In genomic region chr1:134078061-134078795, GRCm38 (mm10) we compare ENCODE assay signal across 8 mouse cellular contexts. TPM values are rescaled to one million over a fixed set of nuclear protein-coding genes. Genes with fewer than 3 reads are reported as not detected.
A peak's percentile ranks its signal among the peaks of the same experiment; 100 is the strongest.
DNase-seq lines count a peak whose midpoint lies in the region; ATAC-seq and TF ChIP-seq lines count a peak whose summit lies in the region.

No protein-coding gene starts in this region.

- peak overlapping the region; percentile 88 for H3K4me2 ChIP-seq in lung, embryonic 14.5 days

- WGBS in heart, adult 2 months: 2% methylated on average over 19 of the region's 19 CpGs
- 3% methylated on average over 19 of the region's 19 CpGs for WGBS in lung, embryonic 14.5 days
- 3% methylated on average over 19 of the region's 19 CpGs for WGBS in olfactory bulb, adult 2 months

- no peaks in the 10 kb centered on the region for H3K27me3 ChIP-seq in heart, adult 2 months (ENCODE audit: control insufficient read depth, insufficient read depth, low read length)
- no peaks in the 10 kb centered on the region for H3K27me3 ChIP-seq in MEL (ENCODE audit: control insufficient read depth in 1 of 2, insufficient read depth in 2 of 2, low read length in 2 of 2)
- no peaks in the 10 kb centered on the region for H3K27me3 ChIP-seq in lung, embryonic 14.5 days (ENCODE audit: insufficient read depth, low read length)

- intact Hi-C loops in heart, adult 2 months (cut with DNase I): loop anchor here (1.0 kb wide), 1 partner anchor 21 kb away; no protein-coding TSS in a partner anchor

- DNase-seq in heart, adult 2 months: peak; percentile 62
- DNase-seq in heart, adult 9 months (ENCODE audit: low spot score in 2 of 2): no peak
- peak; percentile 67 for DNase-seq in MEL (ENCODE audit: low read depth, low spot score)
- peak; percentile 35 for DNase-seq in lung, embryonic 14.5 days
- no peak for DNase-seq in frontal cortex, postnatal 36 days (ENCODE audit: low spot score in 2 of 2)

- peak overlapping the region; percentile 96 for H3K27ac ChIP-seq in heart, adult 2 months
- peak overlapping the region; percentile 82 for H3K27ac ChIP-seq in MEL (ENCODE audit: control insufficient read depth, low read depth, low read length)
- peak overlapping the region; percentile 49 for H3K27ac ChIP-seq in embryonic fibroblast, embryonic 13.5 days (ENCODE audit: insufficient read depth, low read length)
- H3K27ac ChIP-seq in lung, embryonic 14.5 days (ENCODE audit: low read depth): peak overlapping the region; percentile 80
- peak overlapping the region; percentile 84 for H3K27ac ChIP-seq in olfactory bulb, adult 2 months (ENCODE audit: insufficient read depth, low read depth, low read length)

- TF ChIP-seq EP300 in heart, adult 2 months (IDR thresholded peaks at IDR 0.05; ENCODE audit: insufficient read depth, low read depth, low read length): no peak
- peak; percentile 32 to 61 for TF ChIP-seq EP300 in MEL (IDR thresholded peaks at IDR 0.05; ENCODE audit: low read depth in 1 of 2, low read length in 2 of 2)

- ATAC-seq in inflammation-experienced regulatory T-cells, adult 6 months: peak; percentile 1
- ATAC-seq in lung, embryonic 14.5 days (ENCODE audit: insufficient read depth): peak; percentile 0

- H3K36me3 ChIP-seq in heart, adult 2 months (ENCODE audit: control insufficient read depth, insufficient read depth, low read length): peaks cover 32% of the 10 kb centered on the region
- peaks cover 0 to 21% of the 10 kb centered on the region in 2 experiments; a peak in 2 of 4 replicates for H3K36me3 ChIP-seq in MEL (ENCODE audit: control insufficient read depth in 1 of 2, insufficient read depth in 2 of 2, low read length in 2 of 2)
- H3K36me3 ChIP-seq in lung, embryonic 14.5 days (ENCODE audit: insufficient read depth): peaks cover 33% of the 10 kb centered on the region

- H3K4me3 ChIP-seq in heart, adult 2 months: peak overlapping the region; percentile 65
- peak overlapping the region; percentile 61 to 72 for H3K4me3 ChIP-seq in MEL (ENCODE audit: control insufficient read depth in 1 of 2, insufficient read depth in 1 of 2, low read depth in 2 of 2, low read length in 2 of 2)
- peak overlapping the region; percentile 98 for H3K4me3 ChIP-seq in embryonic fibroblast, embryonic 13.5 days (ENCODE audit: insufficient read depth, low read length)
- peak overlapping the region; percentile 71 for H3K4me3 ChIP-seq in lung, embryonic 14.5 days (ENCODE audit: low read depth, low read length)
- peak overlapping the region; percentile 88 for H3K4me3 ChIP-seq in olfactory bulb, adult 2 months (ENCODE audit: insufficient read depth, low read depth, low read length)

- no peak for TF ChIP-seq RAD21 in MEL (IDR thresholded peaks at IDR 0.05; ENCODE audit: low read depth, low read length)

- peak; percentile 9 for TF ChIP-seq POLR2A in heart, adult 2 months (IDR thresholded peaks at IDR 0.05; ENCODE audit: insufficient read depth, low read depth, low read length)
- TF ChIP-seq POLR2A in MEL (IDR thresholded peaks at IDR 0.05; ENCODE audit: control insufficient read depth in 1 of 2, insufficient read depth in 1 of 2, low read depth in 1 of 2, low read length in 2 of 2, poor library complexity in 1 of 2): no peak
- TF ChIP-seq POLR2A in embryonic fibroblast, embryonic 13.5 days (IDR thresholded peaks at IDR 0.05; ENCODE audit: low read depth, low read length): peak; percentile 48; the same call in 1 of the 2 replicates
- TF ChIP-seq POLR2A in olfactory bulb, adult 2 months (IDR thresholded peaks at IDR 0.05; ENCODE audit: insufficient read depth, low read depth, low read length): no peak

- no peaks in the 10 kb centered on the region for H3K9me3 ChIP-seq in MEL (replicated peaks; ENCODE audit: insufficient read depth, low read length)
- no peaks in the 10 kb centered on the region for H3K9me3 ChIP-seq in lung, embryonic 14.5 days (ENCODE audit: low read depth, low read length)

- H3K9ac ChIP-seq in heart, adult 2 months (ENCODE audit: low read depth, low read length): peak overlapping the region; percentile 91
- H3K9ac ChIP-seq in MEL (ENCODE audit: control insufficient read depth, low read depth, low read length, poor library complexity, severe bottlenecking): peak overlapping the region; percentile 70
- H3K9ac ChIP-seq in lung, embryonic 14.5 days: peak overlapping the region; percentile 88

- TF ChIP-seq CTCF in heart, adult 2 months (IDR thresholded peaks at IDR 0.05): no peak
- no peak for TF ChIP-seq CTCF in MEL (IDR thresholded peaks at IDR 0.05 in 2 of 3, conservative IDR thresholded peaks at IDR 0.05 in 1 of 3; ENCODE audit: control insufficient read depth in 1 of 3, insufficient read depth in 1 of 3, low read depth in 2 of 3, low read length in 3 of 3, poor library complexity in 1 of 3, severe bottlenecking in 1 of 3)
- TF ChIP-seq CTCF in embryonic fibroblast, embryonic 13.5 days (IDR thresholded peaks at IDR 0.05; ENCODE audit: borderline replicate concordance, insufficient read depth, low read length): no peak
- no peak for TF ChIP-seq CTCF in lung, embryonic 14.5 days (IDR thresholded peaks at IDR 0.05; ENCODE audit: low read depth)
- no peak for TF ChIP-seq CTCF in olfactory bulb, adult 2 months (IDR thresholded peaks at IDR 0.05; ENCODE audit: insufficient read depth, low read depth, low read length)

- peaks cover 2% of the 10 kb centered on the region for H3K79me2 ChIP-seq in heart, adult 2 months (replicated peaks; ENCODE audit: control insufficient read depth, insufficient read depth, low read length)
- no peaks in the 10 kb centered on the region; the same call in 1 of the 2 replicates for H3K79me2 ChIP-seq in MEL (ENCODE audit: control insufficient read depth, insufficient read depth, low read length, poor library complexity)

- peaks cover 35% of the 10 kb centered on the region for H3K4me1 ChIP-seq in heart, adult 2 months (ENCODE audit: control insufficient read depth, insufficient read depth, low read length)
- peaks cover 7 to 35% of the 10 kb centered on the region in 2 experiments for H3K4me1 ChIP-seq in MEL (ENCODE audit: control insufficient read depth in 1 of 2, insufficient read depth in 2 of 2, low read length in 2 of 2)
- peaks cover 12% of the 10 kb centered on the region for H3K4me1 ChIP-seq in embryonic fibroblast, embryonic 13.5 days (ENCODE audit: control insufficient read depth, insufficient read depth, low read length)
- H3K4me1 ChIP-seq in lung, embryonic 14.5 days (ENCODE audit: insufficient read depth): peaks cover 20% of the 10 kb centered on the region
- H3K4me1 ChIP-seq in olfactory bulb, adult 2 months (ENCODE audit: control insufficient read depth, insufficient read depth, low read length): peaks cover 43% of the 10 kb centered on the region

TF ChIP-seq in MEL, 35 proteins besides CTCF, POLR2A, EP300 and RAD21 (continues in another document):
- TF ChIP-seq ZNF384 (IDR thresholded peaks at IDR 0.05; ENCODE audit: low read depth, low read length) (no peak), TAL1 (IDR thresholded peaks at IDR 0.05; ENCODE audit: low read length) (no peak), HCFC1 (IDR thresholded peaks at IDR 0.05; ENCODE audit: low read depth, low read length) (0 out of 2 replicates have a peak, but pooled peaks have one; percentile 0), MAX (IDR thresholded peaks at IDR 0.05; ENCODE audit: low read length) (0 out of 2 replicates have a peak, but pooled peaks have one; percentile 31), ZKSCAN1 (IDR thresholded peaks at IDR 0.05; ENCODE audit: low read depth, low read length) (no peak), E2F4 (IDR thresholded peaks at IDR 0.05; ENCODE audit: borderline replicate concordance, low read depth, low read length) (no peak), USF1 (IDR thresholded peaks at IDR 0.05; ENCODE audit: low read depth, low read length) (no peak), MAFK (IDR thresholded peaks at IDR 0.05; ENCODE audit: borderline replicate concordance, low read depth, low read length) (peak; percentile 25; the same call in 1 of the 2 replicates), ZC3H11A (IDR thresholded peaks at IDR 0.05; ENCODE audit: low read depth, low read length) (no peak)

RNA-seq across cellular contexts. Expression of gene Btg2, which starts 0.7 kb away (rescaled TPM):
- 10 to 100 TPM; 29.9 to 31.0 TPM for total RNA-seq in heart, adult 2 months (2021)
- 33.5 and 35.9 TPM in 2 replicates for polyA plus RNA-seq in heart, adult 2 months (2012; rRNA removed)
- 2.1 and 2.7 TPM in 2 replicates for total RNA-seq in MEL (2012; rRNA removed)
- 1 to 10 TPM in 1 of 2 experiments, not detected in 1; 3.6 TPM for polyA plus RNA-seq in MEL (2012; ENCODE audit: insufficient read depth in 1 of 2, insufficient read length in 2 of 2, low read depth in 1 of 2, low replicate concordance in 2 of 2, missing spikeins in 1 of 2)
- polyA plus RNA-seq in embryonic fibroblast, embryonic 13.5 days (2011; ENCODE audit: insufficient read length, low read depth, missing spikeins): 96.4 and 125 TPM in 2 replicates
- 100 to 1,000 TPM; 168 to 251 (median 221) TPM for polyA plus RNA-seq in inflammation-experienced regulatory T-cells, adult 6 months (2017; shearing (Covaris generic))
- 77.2 and 81.0 TPM in 2 replicates for polyA plus RNA-seq in lung, embryonic 14.5 days (2014; fragmentation: Nextera tagmentation; extraction: Ambion mirVana)
- polyA plus RNA-seq in olfactory bulb, adult 2 months (2012; ENCODE audit: insufficient read depth, insufficient read length, low replicate concordance, missing spikeins): 111 and 168 TPM in 2 replicates

RNA-seq across cellular contexts. Expression of gene Chit1, which starts 32.8 kb away (rescaled TPM):
- not detected for total RNA-seq in heart, adult 2 months (2021)
- polyA plus RNA-seq in heart, adult 2 months (2012; rRNA removed): 0.16 TPM in 1 of 2 replicates, not detected in the other
- total RNA-seq in MEL (2012; rRNA removed): not detected in 2 replicates
- polyA plus RNA-seq in MEL (2012; ENCODE audit: insufficient read depth in 1 of 2, insufficient read length in 2 of 2, low read depth in 1 of 2, low replicate concordance in 2 of 2, missing spikeins in 1 of 2): not detected
- polyA plus RNA-seq in embryonic fibroblast, embryonic 13.5 days (2011; ENCODE audit: insufficient read length, low read depth, missing spikeins): not detected in 2 replicates
- polyA plus RNA-seq in inflammation-experienced regulatory T-cells, adult 6 months (2017; shearing (Covaris generic)): not detected
- polyA plus RNA-seq in lung, embryonic 14.5 days (2014; fragmentation: Nextera tagmentation; extraction: Ambion mirVana): not detected in 2 replicates
- polyA plus RNA-seq in olfactory bulb, adult 2 months (2012; ENCODE audit: insufficient read depth, insufficient read length, low replicate concordance, missing spikeins): not detected in 2 replicates

RNA-seq across cellular contexts. Expression of gene Fmod, which starts 41.2 kb away (rescaled TPM):
- total RNA-seq in heart, adult 2 months (2021): 1 to 10 TPM; 9.3 to 9.4 TPM
- 14.5 and 17.0 TPM in 2 replicates for polyA plus RNA-seq in heart, adult 2 months (2012; rRNA removed)
- total RNA-seq in MEL (2012; rRNA removed): not detected in 2 replicates
- not detected for polyA plus RNA-seq in MEL (2012; ENCODE audit: insufficient read depth in 1 of 2, insufficient read length in 2 of 2, low read depth in 1 of 2, low replicate concordance in 2 of 2, missing spikeins in 1 of 2)
- polyA plus RNA-seq in embryonic fibroblast, embryonic 13.5 days (2011; ENCODE audit: insufficient read length, low read depth, missing spikeins): 35.4 and 74.2 TPM in 2 replicates
- polyA plus RNA-seq in inflammation-experienced regulatory T-cells, adult 6 months (2017; shearing (Covaris generic)): not detected
- polyA plus RNA-seq in lung, embryonic 14.5 days (2014; fragmentation: Nextera tagmentation; extraction: Ambion mirVana): 173 and 174 TPM in 2 replicates
- polyA plus RNA-seq in olfactory bulb, adult 2 months (2012; ENCODE audit: insufficient read depth, insufficient read length, low replicate concordance, missing spikeins): not detected in 2 replicates

Comparison
In these comparisons a context has a peak if more than half of its experiments do, and no peak if none do; other contexts are left out.
1. DNase-seq: peak in heart, adult 2 months (2 of 2), MEL (single experiment) and lung, embryonic 14.5 days (single experiment); none in heart, adult 9 months (0 of 2) and frontal cortex, postnatal 36 days (0 of 2).
2. POLR2A ChIP-seq: peak in heart, adult 2 months (single experiment) and embryonic fibroblast, embryonic 13.5 days (single experiment); none in MEL (0 of 2) and olfactory bulb, adult 2 months (single experiment).
3. RNA of gene Fmod, which starts 41.2 kb away (polyA plus RNA-seq): 173 to 174 TPM in lung, embryonic 14.5 days, 35.4 to 74.2 TPM in embryonic fibroblast, embryonic 13.5 days and 14.5 to 17.0 TPM in heart, adult 2 months; not detected in MEL, not detected in inflammation-experienced regulatory T-cells, adult 6 months and not detected in olfactory bulb, adult 2 months; every median in the first group is over 10 times any median in the second.
4. Peak in every context shown above with its lines, with median percentiles within 50 percentile points of each other: H3K27ac ChIP-seq, H3K4me3 ChIP-seq and H3K9ac ChIP-seq.